Mouse (Mus musculus) kidney, embryonic 14.5 days (tissue): ENCODE data around the gene Scamp5. TPM values are rescaled to one million over a fixed set of nuclear protein-coding genes. Genes with fewer than 3 reads are reported as not detected.
A peak's percentile ranks its signal among the peaks of the same experiment; 100 is the strongest.

Source experiments
- ATAC-seq: fragments of 200-750 bp; cut with Nextera tagmentation; 2 replicates; pipeline ENCODE4 v1.8.0; 2017; ENCODE audit warnings: moderate number of reproducible peaks, mild to moderate bottlenecking, moderate TSS enrichment, moderate library complexity; ENCODE audit not compliant: low FRiP score, low TSS enrichment
- H3K27ac ChIP-seq: fragments of 300-500 bp; sonication (generic); 2 replicates; pipeline ENCODE4 v1.5.1; 2014; ENCODE audit warnings: low read depth, mild to moderate bottlenecking, low read length, moderate library complexity, mixed read lengths
- H3K27me3 ChIP-seq: fragments of 300-500 bp; sonication (generic); 2 replicates; pipeline ENCODE4 v1.6.1; 2014; ENCODE audit warnings: mild to moderate bottlenecking, low read length; ENCODE audit not compliant: control insufficient read depth, insufficient read depth
- H3K36me3 ChIP-seq: fragments of 300-500 bp; sonication (generic); 2 replicates; pipeline ENCODE4 v1.6.1; 2014; ENCODE audit warnings: low read length, mixed read lengths; ENCODE audit not compliant: control insufficient read depth, insufficient read depth
- H3K4me1 ChIP-seq: fragments of 300-500 bp; sonication (generic); 2 replicates; pipeline ENCODE4 v1.6.1; 2014; ENCODE audit warnings: low read length, mixed read lengths; ENCODE audit not compliant: control insufficient read depth, insufficient read depth
- H3K4me2 ChIP-seq: fragments of 300-500 bp; sonication (generic); replicated peaks from 2 replicates; pipeline ENCODE4 v1.6.1; 2014; ENCODE audit warnings: low read depth, mild to moderate bottlenecking, low read length
- H3K4me3 ChIP-seq: fragments of 300-500 bp; sonication (generic); 2 replicates; pipeline ENCODE4 v1.5.1; 2014; ENCODE audit warnings: mild to moderate bottlenecking, low read length
- H3K9ac ChIP-seq: fragments of 300-500 bp; sonication (generic); 2 replicates; pipeline ENCODE4 v1.6.1; 2014; ENCODE audit warnings: low read depth, mild to moderate bottlenecking, low read length, moderate library complexity
- H3K9me3 ChIP-seq: fragments of 300-500 bp; sonication (generic); 2 replicates; pipeline ENCODE4 v1.6.1; 2016; ENCODE audit warnings: low read length; ENCODE audit not compliant: control insufficient read depth
- WGBS: fragments of 180-500 bp; shearing (Covaris S2); extraction: QIAGEN DNeasy Blood & Tissue Kit; methylation state at CpG from one replicate; pipeline ENCODE4 v1.1.7; 2014; 5-methylcytosine and 5-hydroxymethylcytosine counted together
- polyA plus RNA-seq: library from polyadenylated mRNA; unstranded; fragments of >200 nt; fragmentation: Nextera tagmentation; extraction: Ambion mirVana; gene quantifications from 2 replicates; pipeline ENCODE4 v1.2.1, GENCODE M21; 2014

The Scamp5 gene
- polyA plus RNA-seq, result 7.3 and 9.0 TPM in 2 replicates

- Histone ChIP-seq H3K9ac (peak within 1 kb of the TSS; percentile 69), H3K4me3 (peak within 1 kb of the TSS; percentile 68), H3K9me3 (no peaks in the 10 kb centered on the region), H3K27ac (no peak within 1 kb of the TSS), H3K27me3 (no peaks in the 10 kb centered on the region), H3K36me3 (no peaks in the 10 kb centered on the region), H3K4me1 (peaks cover 8% of the 10 kb centered on the region; the same call in 1 of the 2 replicates), H3K4me2 (peak within 1 kb of the TSS; percentile 90)
- 2% methylated on average over 47 of the region's 48 CpGs for WGBS
- peak; percentile 90 for ATAC-seq
Observed at GRCm38 (mm10) chr9:57467896-57468549, at the start of gene Scamp5. TSS of gene Scamp5 (minus strand) at chr9:57468060.

DNA sequence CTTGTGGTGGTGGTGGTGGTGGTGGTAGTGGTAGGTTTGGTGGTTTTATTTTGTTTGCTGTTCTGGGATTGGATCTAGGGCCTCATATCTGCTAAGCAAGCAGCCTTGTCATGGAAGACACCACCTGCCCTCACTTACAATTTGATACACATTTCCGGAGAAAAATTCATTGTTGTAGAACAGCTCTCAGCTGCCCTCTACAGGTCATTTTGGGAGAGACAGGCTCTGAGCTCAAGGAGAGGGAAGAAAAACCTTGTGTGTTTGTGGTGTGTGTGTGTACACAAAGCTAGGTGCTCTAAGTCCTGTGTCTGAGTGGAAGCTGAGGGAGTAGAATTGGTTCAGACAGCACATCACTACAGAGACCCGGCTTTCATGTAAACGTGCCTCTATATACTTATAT is 49.3 kb upstream of the Scamp5 start:
- Histone ChIP-seq H3K27me3 (no peaks in the 10 kb centered on the region), H3K4me3 (no peak overlapping the region), H3K9me3 (no peaks in the 10 kb centered on the region), H3K4me1 (no peaks in the 10 kb centered on the region; the same call in 1 of the 2 replicates), H3K9ac (no peak overlapping the region), H3K36me3 (no peaks in the 10 kb centered on the region), H3K27ac (no peak overlapping the region), H3K4me2 (no peak overlapping the region)
- WGBS, result 10% methylated on average over 3 of the region's 3 CpGs
- ATAC-seq, result no peak

GRCm38 (mm10) chr9:57510577-57510976 is 42.7 kb upstream of the Scamp5 start:
- H3K4me1 ChIP-seq, result peaks cover 7% of the 10 kb centered on the region
- H3K27me3 ChIP-seq, result peaks cover 8% of the 10 kb centered on the region
- no peak overlapping the region for H3K9ac ChIP-seq
- WGBS, result 77% methylated on average over 2 of the region's 2 CpGs
- H3K4me3 ChIP-seq, result no peak overlapping the region
- no peaks in the 10 kb centered on the region for H3K9me3 ChIP-seq
- no peak overlapping the region for H3K27ac ChIP-seq
- H3K4me2 ChIP-seq, result no peak overlapping the region
- H3K36me3 ChIP-seq, result no peaks in the 10 kb centered on the region
- ATAC-seq, result no peak

DNA sequence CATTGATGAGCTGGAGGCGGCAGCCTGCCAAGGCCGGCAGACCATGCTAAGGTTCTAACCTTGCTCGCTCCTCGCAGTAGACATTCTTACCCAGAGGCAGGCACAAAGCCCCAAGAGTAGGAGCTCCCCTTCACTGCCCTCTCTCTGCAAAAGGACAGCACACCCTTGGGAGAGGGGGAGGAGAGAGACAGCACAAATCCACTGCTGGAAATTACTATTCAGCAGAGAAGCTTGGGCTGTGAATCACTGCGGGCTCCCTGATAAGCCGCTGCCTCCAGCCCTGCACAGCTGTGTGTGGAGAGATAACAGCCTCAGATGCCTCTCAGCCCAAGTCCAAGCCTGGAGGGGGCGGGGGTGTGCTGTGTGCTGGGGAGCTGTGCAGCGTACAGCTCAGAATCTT is 37.8 kb upstream of the Scamp5 start:
- no peak overlapping the region for H3K4me3 ChIP-seq
- WGBS, result 11% methylated on average over 8 of the region's 8 CpGs
- 0 out of 2 replicates have a peak overlapping the region, but pooled peaks have one; percentile 42 for H3K27ac ChIP-seq
- H3K27me3 ChIP-seq, result peaks cover 46% of the 10 kb centered on the region
- H3K9me3 ChIP-seq, result no peaks in the 10 kb centered on the region
- peak; percentile 58; the same call in 1 of the 2 replicates for ATAC-seq
- H3K9ac ChIP-seq, result no peak overlapping the region
- H3K4me1 ChIP-seq, result peaks cover 44% of the 10 kb centered on the region
- no peaks in the 10 kb centered on the region for H3K36me3 ChIP-seq
- H3K4me2 ChIP-seq, result peak overlapping the region; percentile 17; the same call in 1 of the 2 replicates

- no peak overlapping the region for H3K27ac ChIP-seq
- peak overlapping the region; percentile 51; the same call in 1 of the 2 replicates for H3K4me3 ChIP-seq
Observed at GRCm38 (mm10) chr9:57504891-57505290, 37.0 kb upstream of the Scamp5 start.

GRCm38 (mm10) chr9:57504381-57504700 is 36.5 kb upstream of the Scamp5 start:
- H3K27me3 ChIP-seq, result peaks cover 54% of the 10 kb centered on the region
- peaks cover 44% of the 10 kb centered on the region for H3K4me1 ChIP-seq
- no peak overlapping the region for H3K27ac ChIP-seq
- no peaks in the 10 kb centered on the region for H3K36me3 ChIP-seq
- no peaks in the 10 kb centered on the region for H3K9me3 ChIP-seq
- peak; percentile 64 for ATAC-seq
- H3K4me2 ChIP-seq, result peak overlapping the region; percentile 94
- H3K9ac ChIP-seq, result 0 out of 2 replicates have a peak overlapping the region, but pooled peaks have one; percentile 44
- WGBS, result under 1% methylated on average over 34 of the region's 34 CpGs
- H3K4me3 ChIP-seq, result peak overlapping the region; percentile 51

More at GRCm38 (mm10) chr9:57504891-57505290, 37.0 kb upstream of the Scamp5 start:
- H3K9ac ChIP-seq, result 0 out of 2 replicates have a peak overlapping the region, but pooled peaks have one; percentile 4
- H3K36me3 ChIP-seq, result no peaks in the 10 kb centered on the region
- WGBS, result 45% methylated on average over 10 of the region's 10 CpGs
- H3K4me1 ChIP-seq, result peaks cover 44% of the 10 kb centered on the region
- H3K4me2 ChIP-seq, result peak overlapping the region; percentile 94
- ATAC-seq, result no peak
- H3K9me3 ChIP-seq, result no peaks in the 10 kb centered on the region
- H3K27me3 ChIP-seq, result peaks cover 50% of the 10 kb centered on the region

- peak; percentile 71 for ATAC-seq
- Histone ChIP-seq H3K36me3 (no peaks in the 10 kb centered on the region), H3K27ac (no peak within 1 kb of the TSS), H3K4me2 (peak within 1 kb of the TSS; percentile 94), H3K9ac (peak within 1 kb of the TSS; percentile 44; the same call in 1 of the 2 replicates), H3K4me1 (peaks cover 44% of the 10 kb centered on the region), H3K9me3 (no peaks in the 10 kb centered on the region), H3K4me3 (peak within 1 kb of the TSS; percentile 51), H3K27me3 (peaks cover 54% of the 10 kb centered on the region)
- under 1% methylated on average over 45 of the region's 46 CpGs for WGBS
Observed at GRCm38 (mm10) chr9:57503622-57504380, 35.9 kb upstream of the Scamp5 start, which contains the start of gene Rpp25. TSS of gene Rpp25 (plus strand) at chr9:57504026.

- no peak overlapping the region for H3K9ac ChIP-seq
- no peaks in the 10 kb centered on the region for H3K9me3 ChIP-seq
- H3K27me3 ChIP-seq, result peaks cover 57% of the 10 kb centered on the region
- H3K4me2 ChIP-seq, result peak overlapping the region; percentile 94
- 0 out of 2 replicates have a peak, but pooled peaks have one; percentile 17 for ATAC-seq
- peaks cover 44% of the 10 kb centered on the region for H3K4me1 ChIP-seq
- no peak overlapping the region for H3K27ac ChIP-seq
- H3K4me3 ChIP-seq, result peak overlapping the region; percentile 51
- no peaks in the 10 kb centered on the region for H3K36me3 ChIP-seq
- WGBS, result 4% methylated on average over 23 of the region's 23 CpGs
Observed at GRCm38 (mm10) chr9:57502911-57503621, 35.2 kb upstream of the Scamp5 start.
